Mouse (Mus musculus) thymus, postnatal 10 days (tissue): Measurements from ENCODE around the gene Clec3a.

Experiments used
- DNase-seq, 2 experiments: peaks; one replicate each; pipeline ENCODE4 v3.0.0; 2021; ENCODE audit warnings: low spot score in 2 of 2

The Clec3a gene

GRCm38 (mm10) chr8:114458113-114458784, 40.4 kb downstream of the Clec3a start:
- no peak for DNase-seq

GRCm38 (mm10) chr8:114460600-114460999, 42.7 kb downstream of the Clec3a start:
- peak in 1 of 2 experiments; percentile 23 for DNase-seq

- no peak for DNase-seq
Measured at GRCm38 (mm10) chr8:114462591-114462990, 44.7 kb downstream of the Clec3a start.

- no peak for DNase-seq
Measured at GRCm38 (mm10) chr8:114463305-114463704, 45.4 kb downstream of the Clec3a start.

GRCm38 (mm10) chr8:114468526-114469207, 50.8 kb downstream of the Clec3a start:
- no peak for DNase-seq

GRCm38 (mm10) chr8:114469208-114469590, 51.3 kb downstream of the Clec3a start:
- no peak for DNase-seq

- DNase-seq = no peak
Measured at GRCm38 (mm10) chr8:114473546-114473945, 55.7 kb downstream of the Clec3a start.
